Mouse (Mus musculus): ENCODE measurements around the gene Syde1. TPM values are rescaled to one million over a fixed set of nuclear protein-coding genes. Genes with fewer than 3 reads are reported as not detected.
A peak's percentile ranks its signal among the peaks of the same experiment; 100 is the strongest.

The Syde1 gene
- polyA plus RNA-seq, 1 experiment from 2014 or later: 13.0 TPM

- H3K9me3 ChIP-seq (replicated peaks): no peaks in the 10 kb centered on the region
- H3K9ac ChIP-seq: peak overlapping the region; percentile 90
- H3K4me2 ChIP-seq: peak overlapping the region; percentile 84
- H3K4me1 ChIP-seq (replicated peaks): peaks cover 16% of the 10 kb centered on the region
- ATAC-seq (replicated peaks; ENCODE audit: insufficient number of reproducible peaks, insufficient read depth, low FRiP score, low read depth): no peak
- H3K4me3 ChIP-seq: peak overlapping the region; percentile 93
- H3K36me3 ChIP-seq: peaks cover 37% of the 10 kb centered on the region
- H3K27ac ChIP-seq: peak overlapping the region; percentile 94
- 7% methylated on average over 9 of the region's 9 CpGs for WGBS
- no peaks in the 10 kb centered on the region for H3K27me3 ChIP-seq
These were observed 1.0 kb downstream of the Syde1 start for GRCm38 (mm10) chr10:78590744-78591143.

- 92% methylated on average over 8 of the region's 8 CpGs for WGBS
- peak overlapping the region; percentile 90 for H3K9ac ChIP-seq
- H3K4me2 ChIP-seq: peak overlapping the region; percentile 84
- no peaks in the 10 kb centered on the region for H3K27me3 ChIP-seq
- peaks cover 45% of the 10 kb centered on the region for H3K36me3 ChIP-seq
- no peak overlapping the region; the same call in 1 of the 2 replicates for H3K27ac ChIP-seq
- no peak for ATAC-seq (replicated peaks; ENCODE audit: insufficient number of reproducible peaks, insufficient read depth, low FRiP score, low read depth)
- H3K4me1 ChIP-seq (replicated peaks): peaks cover 16% of the 10 kb centered on the region
- peak overlapping the region; percentile 93 for H3K4me3 ChIP-seq
- H3K9me3 ChIP-seq (replicated peaks): no peaks in the 10 kb centered on the region
These were observed 1.9 kb downstream of the Syde1 start for GRCm38 (mm10) chr10:78589901-78590300.

GRCm38 (mm10) chr10:78589291-78589690 is 2.5 kb downstream of the Syde1 start:
- Histone ChIP-seq H3K4me2 (no peak overlapping the region), H3K4me1 (replicated peaks) (peaks cover 16% of the 10 kb centered on the region), H3K9me3 (replicated peaks) (no peaks in the 10 kb centered on the region), H3K27me3 (no peaks in the 10 kb centered on the region), H3K4me3 (no peak overlapping the region), H3K9ac (no peak overlapping the region), H3K27ac (no peak overlapping the region), H3K36me3 (peaks cover 51% of the 10 kb centered on the region)
- 93% methylated on average over 18 of the region's 18 CpGs for WGBS
- no peak for ATAC-seq (replicated peaks; ENCODE audit: insufficient number of reproducible peaks, insufficient read depth, low FRiP score, low read depth)

GRCm38 (mm10) chr10:78586026-78586425 is 5.7 kb downstream of the Syde1 start:
- Histone ChIP-seq H3K9ac (no peak overlapping the region), H3K4me1 (replicated peaks) (peaks cover 12% of the 10 kb centered on the region), H3K4me2 (no peak overlapping the region), H3K27ac (no peak overlapping the region), H3K27me3 (no peaks in the 10 kb centered on the region), H3K9me3 (replicated peaks) (no peaks in the 10 kb centered on the region), H3K4me3 (no peak overlapping the region), H3K36me3 (peaks cover 71% of the 10 kb centered on the region)
- ATAC-seq (replicated peaks; ENCODE audit: insufficient number of reproducible peaks, insufficient read depth, low FRiP score, low read depth): no peak
- 89% methylated on average over 13 of the region's 13 CpGs for WGBS

GRCm38 (mm10) chr10:78585606-78586005 is 6.2 kb downstream of the Syde1 start:
- H3K36me3 ChIP-seq: peaks cover 74% of the 10 kb centered on the region
- 82% methylated on average over 22 of the region's 22 CpGs for WGBS
- no peak for ATAC-seq (replicated peaks; ENCODE audit: insufficient number of reproducible peaks, insufficient read depth, low FRiP score, low read depth)
- H3K4me1 ChIP-seq (replicated peaks): peaks cover 8% of the 10 kb centered on the region
- H3K4me3 ChIP-seq: no peak overlapping the region
- H3K27me3 ChIP-seq: no peaks in the 10 kb centered on the region
- no peak overlapping the region for H3K4me2 ChIP-seq
- no peaks in the 10 kb centered on the region for H3K9me3 ChIP-seq (replicated peaks)
- no peak overlapping the region for H3K27ac ChIP-seq
- H3K9ac ChIP-seq: no peak overlapping the region

GRCm38 (mm10) chr10:78584996-78585395 is 6.8 kb downstream of the Syde1 start:
- Histone ChIP-seq H3K27ac (no peak overlapping the region), H3K4me2 (no peak overlapping the region), H3K4me1 (replicated peaks) (peaks cover 2% of the 10 kb centered on the region), H3K4me3 (no peak overlapping the region), H3K36me3 (peaks cover 78% of the 10 kb centered on the region), H3K9me3 (replicated peaks) (no peaks in the 10 kb centered on the region), H3K27me3 (no peaks in the 10 kb centered on the region), H3K9ac (no peak overlapping the region)
- 72% methylated on average over 1 of the region's 1 CpGs for WGBS
- no peak for ATAC-seq (replicated peaks; ENCODE audit: insufficient number of reproducible peaks, insufficient read depth, low FRiP score, low read depth)

GRCm38 (mm10) chr10:78583939-78584338 is 7.8 kb downstream of the Syde1 start:
- no peaks in the 10 kb centered on the region for H3K4me1 ChIP-seq (replicated peaks)
- H3K4me3 ChIP-seq: no peak overlapping the region
- peaks cover 80% of the 10 kb centered on the region for H3K36me3 ChIP-seq
- no peak overlapping the region for H3K9ac ChIP-seq
- ATAC-seq (replicated peaks; ENCODE audit: insufficient number of reproducible peaks, insufficient read depth, low FRiP score, low read depth): no peak
- no peaks in the 10 kb centered on the region for H3K9me3 ChIP-seq (replicated peaks)
- no peaks in the 10 kb centered on the region for H3K27me3 ChIP-seq
- 61% methylated on average over 3 of the region's 3 CpGs for WGBS
- no peak overlapping the region for H3K4me2 ChIP-seq
- H3K27ac ChIP-seq: no peak overlapping the region

- Histone ChIP-seq H3K4me2 (no peak overlapping the region), H3K4me3 (no peak overlapping the region), H3K4me1 (replicated peaks) (no peaks in the 10 kb centered on the region), H3K27me3 (no peaks in the 10 kb centered on the region), H3K27ac (no peak overlapping the region), H3K9ac (no peak overlapping the region), H3K36me3 (peaks cover 80% of the 10 kb centered on the region), H3K9me3 (replicated peaks) (no peaks in the 10 kb centered on the region)
- ATAC-seq (replicated peaks; ENCODE audit: insufficient number of reproducible peaks, insufficient read depth, low FRiP score, low read depth): no peak
- WGBS: 67% methylated on average over 9 of the region's 9 CpGs
These were observed 8.4 kb downstream of the Syde1 start for GRCm38 (mm10) chr10:78583347-78583746.

GRCm38 (mm10) chr10:78581121-78581520 is 10.6 kb downstream of the Syde1 start:
- Histone ChIP-seq H3K4me3 (no peak overlapping the region), H3K36me3 (peaks cover 76% of the 10 kb centered on the region), H3K4me2 (no peak overlapping the region), H3K9ac (no peak overlapping the region), H3K27me3 (no peaks in the 10 kb centered on the region), H3K27ac (no peak overlapping the region), H3K4me1 (replicated peaks) (peaks cover 6% of the 10 kb centered on the region), H3K9me3 (replicated peaks) (no peaks in the 10 kb centered on the region)
- no peak for ATAC-seq (replicated peaks; ENCODE audit: insufficient number of reproducible peaks, insufficient read depth, low FRiP score, low read depth)
- 91% methylated on average over 7 of the region's 7 CpGs for WGBS

GRCm38 (mm10) chr10:78578204-78578603 is 13.6 kb downstream of the Syde1 start:
- H3K27me3 ChIP-seq: no peaks in the 10 kb centered on the region
- no peak overlapping the region for H3K9ac ChIP-seq
- H3K4me3 ChIP-seq: no peak overlapping the region
- no peaks in the 10 kb centered on the region for H3K9me3 ChIP-seq (replicated peaks)
- peaks cover 15% of the 10 kb centered on the region for H3K4me1 ChIP-seq (replicated peaks)
- no peak overlapping the region for H3K27ac ChIP-seq
- no peak overlapping the region for H3K4me2 ChIP-seq
- ATAC-seq (replicated peaks; ENCODE audit: insufficient number of reproducible peaks, insufficient read depth, low FRiP score, low read depth): no peak
- H3K36me3 ChIP-seq: peaks cover 53% of the 10 kb centered on the region
- 81% methylated on average over 3 of the region's 3 CpGs for WGBS

- Histone ChIP-seq H3K4me1 (replicated peaks) (peaks cover 15% of the 10 kb centered on the region), H3K27ac (peak overlapping the region; percentile 94), H3K9ac (0 out of 2 replicates have a peak overlapping the region, but pooled peaks have one; percentile 67), H3K4me2 (peak overlapping the region; percentile 63; the same call in 1 of the 2 replicates), H3K4me3 (no peak overlapping the region), H3K27me3 (no peaks in the 10 kb centered on the region), H3K9me3 (replicated peaks) (no peaks in the 10 kb centered on the region), H3K36me3 (peaks cover 43% of the 10 kb centered on the region)
- 88% methylated on average over 16 of the region's 16 CpGs for WGBS
- no peak for ATAC-seq (replicated peaks; ENCODE audit: insufficient number of reproducible peaks, insufficient read depth, low FRiP score, low read depth)
These were observed 15.2 kb downstream of the Syde1 start for GRCm38 (mm10) chr10:78576435-78577184.

- peaks cover 15% of the 10 kb centered on the region for H3K4me1 ChIP-seq (replicated peaks)
- no peaks in the 10 kb centered on the region for H3K27me3 ChIP-seq
- H3K36me3 ChIP-seq: peaks cover 35% of the 10 kb centered on the region
- no peaks in the 10 kb centered on the region for H3K9me3 ChIP-seq (replicated peaks)
- H3K4me3 ChIP-seq: peak overlapping the region; percentile 65
- peak; percentile 33; the same call in 1 of the 2 replicates for ATAC-seq (replicated peaks; ENCODE audit: insufficient number of reproducible peaks, insufficient read depth, low FRiP score, low read depth)
- H3K27ac ChIP-seq: peak overlapping the region; percentile 94
- peak overlapping the region; percentile 67 for H3K9ac ChIP-seq
- 39% methylated on average over 2 of the region's 2 CpGs for WGBS
- peak overlapping the region; percentile 63 for H3K4me2 ChIP-seq
These were observed 16.1 kb downstream of the Syde1 start for GRCm38 (mm10) chr10:78575690-78576089.
